Mouse (Mus musculus): ENCODE results near the gene Lpcat2.

Lpcat2 gene

GRCm38 (mm10) chr8:92921768-92922167, 66.6 kb downstream of the Lpcat2 start:
- DNase-seq = no peak

GRCm38 (mm10) chr8:92928986-92929385, 73.8 kb downstream of the Lpcat2 start:
- no peak for DNase-seq

GRCm38 (mm10) chr8:92938056-92938455, 82.9 kb downstream of the Lpcat2 start:
- no peak for DNase-seq

DNA sequence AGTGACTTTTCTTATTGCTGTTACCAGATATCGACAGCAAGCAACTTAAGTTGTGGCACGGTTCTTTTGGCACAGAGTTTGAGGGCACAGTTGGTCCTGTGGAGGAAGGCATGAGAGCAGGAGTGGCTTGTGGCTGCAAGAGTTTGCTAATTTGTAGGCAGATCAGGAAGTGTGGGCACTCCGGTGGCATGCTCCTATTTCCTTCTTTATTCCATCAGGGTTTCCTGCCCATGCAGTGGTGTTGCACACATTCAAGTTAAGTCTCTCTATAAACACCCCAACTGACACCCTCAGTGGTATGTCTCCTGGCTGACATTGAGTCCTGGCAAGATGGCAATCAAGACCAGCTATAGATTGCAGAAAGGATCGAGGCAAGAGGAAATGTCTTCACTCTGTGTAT, 93.9 kb downstream of the Lpcat2 start:
- DNase-seq = no peak

GRCm38 (mm10) chr8:92950639-92951371, 95.7 kb downstream of the Lpcat2 start:
- no peak for DNase-seq

GRCm38 (mm10) chr8:92954044-92954443, 98.9 kb downstream of the Lpcat2 start:
- no peak for DNase-seq

- no peak for DNase-seq
Observed at GRCm38 (mm10) chr8:92959779-92960178, 104.6 kb downstream of the Lpcat2 start, which contains the start of gene Slc6a2. Gene Slc6a2 (plus strand): TSS chr8:92960079.

- no peak for DNase-seq
Observed at GRCm38 (mm10) chr8:92960451-92960911, 105.3 kb downstream of the Lpcat2 start.

DNA sequence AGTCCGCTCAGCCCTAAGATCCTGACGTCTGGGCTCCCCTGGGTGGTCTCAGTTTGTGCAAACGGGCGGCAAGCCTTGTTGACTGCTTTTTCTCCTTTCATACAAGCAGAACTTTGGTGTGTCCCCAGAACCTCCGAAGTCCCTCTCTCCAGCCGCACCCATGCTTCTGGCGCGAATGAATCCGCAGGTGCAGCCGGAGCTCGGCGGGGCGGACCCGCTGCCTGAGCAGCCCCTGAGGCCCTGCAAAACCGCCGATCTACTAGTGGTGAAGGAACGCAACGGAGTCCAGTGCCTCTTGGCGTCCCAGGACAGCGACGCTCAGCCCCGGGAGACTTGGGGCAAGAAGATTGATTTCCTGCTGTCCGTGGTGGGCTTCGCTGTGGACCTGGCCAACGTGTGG, 105.9 kb downstream of the Lpcat2 start:
- DNase-seq = no peak

DNA sequence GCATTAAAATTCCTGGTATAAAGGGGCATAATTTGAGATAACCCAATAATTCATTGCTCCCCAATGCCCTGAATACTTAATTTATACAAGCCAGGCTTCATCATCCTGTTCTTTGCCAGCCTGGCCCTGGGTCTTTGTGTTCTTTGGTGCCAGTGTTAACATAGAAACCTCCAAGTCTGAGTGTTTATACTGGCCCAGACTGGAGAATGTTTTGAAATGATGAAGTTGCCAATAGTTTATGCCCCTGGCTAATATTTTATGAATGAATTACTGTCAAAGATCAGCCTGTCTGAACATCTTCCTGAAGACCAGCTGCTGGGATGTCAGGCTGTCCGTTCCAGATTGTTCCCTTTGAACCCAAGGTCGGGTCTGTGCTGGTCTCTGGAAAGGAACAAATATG, 109.4 kb downstream of the Lpcat2 start:
- no peak for DNase-seq

Data from right cerebral cortex, postnatal 4 days (tissue).